Mouse (Mus musculus) common myeloid progenitor, adult 5-6 weeks (primary cell): Measurements from ENCODE around the gene Exosc7. TPM values are rescaled to one million over a fixed set of nuclear protein-coding genes. Genes with fewer than 3 reads are reported as not detected.

Experiments used
- ATAC-seq: replicated peaks from 2 replicates; pipeline ENCODE4 v1.8.0; 2016; ENCODE audit warnings: low read depth, mild to moderate bottlenecking, moderate TSS enrichment, inconsistent platforms; ENCODE audit not compliant: poor library complexity, severe bottlenecking
- total RNA-seq: library from RNA; stranded (forward); fragments of 200-1000, 187-1606 nt; gene quantifications from 2 replicates; pipeline ENCODE4 v1.2.3, GENCODE M21; 2017

Exosc7 gene
- total RNA-seq, 1 experiment from 2014 or later, result 104 TPM

GRCm38 (mm10) chr9:123136953-123137682 is 24.1 kb downstream of the Exosc7 start:
- ATAC-seq, result no peak

- ATAC-seq, result no peak
Observed at GRCm38 (mm10) chr9:123138891-123139474, 26.0 kb downstream of the Exosc7 start.

GRCm38 (mm10) chr9:123139887-123140614 is 27.0 kb downstream of the Exosc7 start:
- ATAC-seq, result no peak

- ATAC-seq, result no peak
Observed at GRCm38 (mm10) chr9:123148430-123148829, 35.4 kb downstream of the Exosc7 start.

GRCm38 (mm10) chr9:123150241-123151020 is 37.4 kb downstream of the Exosc7 start, which contains the start of gene Clec3b:
Clec3b (plus strand) TSS chr9:123150946.
- ATAC-seq, result no peak

- ATAC-seq, result no peak
Observed at GRCm38 (mm10) chr9:123151561-123151960, 38.5 kb downstream of the Exosc7 start.

- peak; percentile 45; the same call in 1 of the 2 replicates for ATAC-seq
Observed at GRCm38 (mm10) chr9:123152026-123152425, 39.0 kb downstream of the Exosc7 start.

GRCm38 (mm10) chr9:123153121-123153520 is 40.1 kb downstream of the Exosc7 start:
- ATAC-seq, result no peak

- ATAC-seq, result no peak
Observed at GRCm38 (mm10) chr9:123156910-123157361, 43.9 kb downstream of the Exosc7 start.

GRCm38 (mm10) chr9:123157699-123158098 is 44.7 kb downstream of the Exosc7 start:
- no peak for ATAC-seq

GRCm38 (mm10) chr9:123158125-123158836 is 45.3 kb downstream of the Exosc7 start:
- peak; percentile 45 for ATAC-seq

- peak; percentile 90 for ATAC-seq
Observed at GRCm38 (mm10) chr9:123159330-123159729, 46.3 kb downstream of the Exosc7 start.

- no peak for ATAC-seq
Observed at GRCm38 (mm10) chr9:123161792-123162191, 48.8 kb downstream of the Exosc7 start.

- no peak for ATAC-seq
Observed at GRCm38 (mm10) chr9:123162985-123163694, 50.1 kb downstream of the Exosc7 start.

GRCm38 (mm10) chr9:123165781-123166443 is 52.9 kb downstream of the Exosc7 start:
- ATAC-seq, result no peak

- 0 out of 2 replicates have a peak, but pooled peaks have one; percentile 32 for ATAC-seq
Observed at GRCm38 (mm10) chr9:123173760-123174159, 60.7 kb downstream of the Exosc7 start.

- no peak for ATAC-seq
Observed at GRCm38 (mm10) chr9:123174356-123174755, 61.3 kb downstream of the Exosc7 start.

GRCm38 (mm10) chr9:123177380-123178048 is 64.5 kb downstream of the Exosc7 start:
- ATAC-seq, result no peak
